Mouse (Mus musculus): ENCODE data around the gene Eef1g.

DNA sequence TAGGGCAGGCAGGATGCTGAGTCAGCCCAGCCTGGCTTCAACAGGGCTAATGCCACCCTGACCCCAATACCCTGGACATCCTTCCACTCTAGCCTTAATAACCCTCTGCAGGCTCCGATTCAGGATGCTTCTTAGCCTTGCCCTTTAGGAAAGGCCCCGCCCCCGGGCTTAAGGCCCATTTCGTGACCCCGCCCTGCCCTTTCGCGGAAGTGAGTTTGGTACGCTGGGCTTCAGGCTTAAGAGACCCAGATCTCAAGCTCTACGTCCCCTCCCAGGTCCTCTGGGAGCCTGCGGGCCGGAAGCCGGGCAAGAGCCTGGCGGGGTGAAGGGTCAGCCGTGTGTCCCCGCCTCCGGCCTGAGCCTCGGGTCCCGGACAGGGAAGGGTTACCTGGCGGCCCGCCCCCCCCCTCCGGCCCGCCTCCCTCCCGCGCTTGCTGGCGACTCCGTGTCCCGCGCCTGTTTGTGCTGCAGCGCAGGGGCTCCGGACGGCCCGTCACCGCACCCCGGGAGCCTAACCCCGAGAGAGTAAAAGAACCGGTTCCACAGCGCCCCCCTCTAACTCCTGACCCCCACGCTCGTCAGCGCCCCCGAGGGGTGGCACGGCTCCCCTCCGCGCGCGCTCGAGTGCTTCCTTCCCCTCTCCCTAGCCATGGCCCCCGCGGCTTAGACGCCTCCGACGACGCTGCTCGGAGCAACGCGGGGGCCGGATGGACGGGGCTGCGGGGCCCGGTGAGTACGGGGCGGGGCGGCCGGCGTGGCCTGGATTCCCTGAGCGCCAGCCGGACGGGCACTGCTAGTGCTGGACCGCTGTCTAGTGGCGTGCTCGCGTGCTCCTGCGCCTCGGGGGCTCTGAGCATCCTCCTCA, 37.4 kb upstream of the Eef1g start, which contains the start of the genes Rom1 and Eml3:
- TF ChIP-seq CTCF (IDR thresholded peaks at IDR 0.05; ENCODE audit: extremely low read depth, insufficient read length, insufficient replicate concordance, low read depth, low read length): no peak
- TF ChIP-seq POLR2A (IDR thresholded peaks at IDR 0.05; ENCODE audit: low read depth, low read length): 0 out of 2 replicates have a peak, but pooled peaks have one; percentile 49
